Mouse (Mus musculus): ENCODE measurements at regions not wholly inside any gene's neighbourhood (a gene's known extent, or its start where the extent isn't known, plus 50 kb on each side); places are given as distances from the start of the nearest gene placed in this dataset.

DNA sequence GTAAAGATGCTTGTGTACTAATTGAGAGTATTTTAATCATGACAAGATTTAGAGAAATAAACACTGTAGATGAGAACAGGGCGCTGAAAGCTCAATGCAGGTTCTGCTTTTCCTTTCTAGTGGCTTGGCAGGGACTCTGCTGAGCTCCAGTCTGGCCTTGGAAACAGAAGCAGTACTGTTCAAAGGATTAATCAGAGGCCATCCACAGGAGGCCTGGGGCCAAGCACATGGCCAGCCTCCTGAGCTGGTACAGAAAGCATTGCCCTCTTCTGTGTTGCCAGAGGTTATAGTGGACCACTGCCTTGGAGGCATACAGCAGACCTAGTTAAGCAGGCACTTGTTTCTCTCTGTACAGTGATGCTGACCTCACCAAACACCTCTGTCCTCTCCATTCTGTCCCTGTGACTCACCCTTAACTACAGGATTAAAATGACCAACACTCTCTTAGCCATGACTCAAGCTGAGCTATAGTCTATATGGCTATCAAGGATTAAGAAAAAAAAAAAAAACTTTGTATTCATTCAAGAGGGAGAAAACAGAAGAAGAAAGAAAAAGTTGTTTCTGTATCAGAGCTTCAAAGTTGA, 302.5 kb downstream of the Cenpw start:
- TF ChIP-seq POU5F1 (IDR thresholded peaks at IDR 0.05; ENCODE audit: borderline replicate concordance, low read length): no peak
- no peak for TF ChIP-seq CTCF (conservative IDR thresholded peaks at IDR 0.05; ENCODE audit: low read length)

Data from E14TG2a.4 (cell line).